Mouse (Mus musculus) heart, adult 2 months (tissue): Measurements from ENCODE around the gene Cntln.

Experiments
- CTCF ChIP-seq: fragments of 200-600 bp; IDR thresholded peaks from 2 replicates; pipeline ENCODE4 v1.8.1; 2022; ENCODE audit warnings: antibody characterized with exemption, mild to moderate bottlenecking, moderate library complexity
- POLR2A ChIP-seq: fragments of 200-500 bp; IDR thresholded peaks from 2 replicates; pipeline ENCODE4 v1.6.1; 2011; ENCODE audit warnings: mild to moderate bottlenecking, low read depth, low read length, control low read depth; ENCODE audit not compliant: insufficient read depth

DNA sequence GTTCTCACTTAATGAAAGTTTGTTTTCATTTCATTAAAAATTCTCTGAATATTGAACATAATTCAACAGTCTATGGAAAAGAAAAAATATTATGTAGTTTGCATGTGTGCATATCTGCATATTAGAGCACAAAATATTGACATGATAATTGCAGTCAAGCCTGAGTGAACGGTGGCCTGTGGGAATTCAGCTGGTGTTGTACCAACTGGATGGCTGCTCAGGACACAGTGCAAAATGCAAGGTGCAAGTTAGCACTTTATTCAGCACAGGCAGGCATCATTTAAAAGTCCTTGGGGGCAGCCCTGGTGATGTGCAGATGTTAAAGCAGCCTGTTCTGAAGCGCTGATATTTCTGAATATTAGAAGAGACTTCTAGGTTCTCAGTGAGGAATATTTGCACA lies 58.5 kb downstream of the Cntln start:
- TF ChIP-seq CTCF (no peak), POLR2A (no peak)
